Mouse (Mus musculus) ZHBTc4 (cell line): Measurements from ENCODE around the gene Olfr30.
"Not testable (repeated sequence)": the region's sequence is repeated elsewhere in the genome, so short reads cannot be mapped to it uniquely, and the experiment has no call there.

Experiments
- DNase-seq: peaks from one replicate; pipeline ENCODE4 v3.0.0-alpha.2; 2011; ENCODE audit warnings: low read depth, low spot score

Gene Olfr30

DNA sequence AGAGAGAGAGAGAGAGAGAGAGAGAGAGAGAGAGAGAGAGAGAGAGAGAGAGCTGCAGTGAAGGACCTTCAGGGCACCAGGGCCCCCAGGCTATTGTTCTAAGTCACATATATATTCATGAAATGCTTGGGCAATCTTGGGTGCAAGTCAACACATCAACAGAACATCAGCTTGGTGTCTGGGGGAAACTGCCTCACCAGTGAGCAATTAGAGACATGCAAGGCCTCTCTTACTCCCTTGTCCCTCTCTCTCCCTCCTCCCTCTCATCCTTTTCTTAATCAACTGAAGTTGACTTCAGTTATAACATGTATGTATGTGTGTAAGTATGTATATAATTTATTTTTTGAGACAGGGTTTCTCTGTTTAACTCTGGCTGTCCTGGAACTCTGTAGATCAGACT, at the start of gene Olfr30:
Gene Olfr30 (minus strand): TSS at position 101 of the 400 bp plus-strand sequence.
- DNase-seq, result no peak

DNA sequence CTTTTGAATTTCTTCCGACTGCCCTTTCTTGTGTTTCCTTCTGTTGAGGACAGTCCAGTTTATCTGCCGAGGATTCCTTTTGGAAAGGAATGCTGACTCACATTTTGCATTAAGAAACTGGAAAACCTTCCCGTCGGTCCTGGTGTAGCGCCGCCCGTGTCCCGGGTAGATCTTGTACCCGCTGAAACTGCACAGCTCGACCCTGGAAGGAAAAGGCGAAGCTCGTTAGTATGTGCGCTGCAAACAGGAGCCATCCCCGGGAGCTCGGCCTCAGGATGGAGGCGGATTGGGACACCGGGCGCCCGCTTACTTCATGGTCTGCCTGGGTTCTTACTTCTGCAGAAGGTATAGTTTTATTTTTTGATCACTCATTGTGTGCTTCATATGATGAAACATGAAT, 47.0 kb upstream of the Olfr30 start:
- DNase-seq, result peak; percentile 8

DNA sequence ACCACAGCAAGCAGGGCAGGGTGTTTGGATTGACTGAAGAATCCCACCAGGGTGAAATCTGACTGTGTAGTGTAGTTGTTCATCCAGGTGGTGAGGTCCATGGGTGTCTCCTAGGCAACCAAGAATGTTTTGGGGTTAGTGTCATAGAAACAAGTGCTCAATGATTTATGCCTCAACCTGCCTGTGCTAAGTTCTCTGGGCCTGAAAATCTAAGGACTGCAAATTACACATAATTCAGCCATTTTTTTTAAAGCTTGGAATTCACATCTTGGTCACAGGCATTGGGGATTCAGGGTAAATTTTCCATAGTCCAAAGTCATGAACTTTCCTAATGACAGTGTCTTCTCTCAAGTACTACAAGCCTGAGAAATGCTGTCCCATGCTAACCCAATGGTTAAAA, 40.4 kb upstream of the Olfr30 start, which contains the start of gene Olfr331:
Gene Olfr331 (minus strand): TSS at position 101 of the 400 bp plus-strand sequence.
- not testable (repeated sequence) for DNase-seq

DNA sequence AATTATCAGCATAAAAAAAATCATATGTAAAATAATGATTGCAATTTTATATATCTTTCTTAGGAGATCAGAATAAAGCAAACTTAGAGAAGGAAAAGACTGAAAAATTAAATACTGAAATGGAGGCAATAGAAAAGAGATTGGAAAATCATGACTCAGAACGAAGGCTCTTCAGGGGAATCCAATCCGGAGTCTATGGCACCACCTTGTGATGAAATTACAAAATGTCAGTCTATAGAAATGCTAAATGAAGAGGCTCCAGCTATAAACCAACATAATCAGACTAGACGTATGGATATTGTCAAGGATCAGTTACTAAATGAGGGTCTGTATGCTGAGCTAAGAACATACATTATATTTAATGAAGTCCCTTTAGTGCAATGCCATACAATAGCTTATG, 37.2 kb upstream of the Olfr30 start:
- DNase-seq, result no peak

DNA sequence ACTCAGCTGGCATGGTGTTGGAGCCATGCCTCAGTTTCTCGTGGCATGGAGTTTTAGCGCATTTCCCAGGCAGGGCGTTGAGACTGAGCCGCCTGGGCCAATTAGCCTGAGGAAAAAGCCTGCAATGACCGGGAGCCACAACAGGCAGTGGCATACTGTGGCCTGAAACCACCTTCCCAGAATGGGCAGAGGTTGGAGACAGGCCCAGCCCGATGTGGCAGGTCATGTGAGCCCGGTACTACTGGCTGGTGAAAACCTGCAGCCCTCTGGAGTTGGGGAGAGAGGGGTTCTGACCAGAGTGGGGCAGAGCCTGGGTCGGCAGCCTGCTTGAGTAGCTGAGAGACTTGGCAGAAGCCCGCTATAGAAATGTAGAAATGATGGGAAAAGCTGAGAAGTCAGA, 36.7 kb upstream of the Olfr30 start:
- no peak for DNase-seq

DNA sequence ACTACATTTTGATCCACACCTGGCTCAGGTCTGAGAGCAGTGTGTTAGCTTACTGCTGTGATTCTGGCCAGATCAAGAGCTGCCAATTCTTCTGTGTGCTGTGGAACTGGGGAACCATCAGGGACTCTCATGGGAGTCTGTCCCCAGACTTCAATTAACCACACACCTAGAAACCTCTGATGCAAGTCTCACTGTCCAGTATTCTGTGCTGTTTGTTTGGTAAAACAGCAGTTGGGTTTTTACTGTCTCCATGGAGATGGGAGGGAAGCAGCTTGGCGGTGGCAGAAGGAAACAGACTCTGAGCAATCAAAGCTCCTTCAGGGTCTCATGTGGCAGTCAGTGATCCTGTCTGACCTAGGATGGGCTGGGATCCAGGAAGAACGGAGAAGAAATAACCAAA, 30.4 kb upstream of the Olfr30 start, which contains the start of gene Olfr332:
Gene Olfr332 (minus strand): TSS at position 101 of the 400 bp plus-strand sequence.
- no peak for DNase-seq

DNA sequence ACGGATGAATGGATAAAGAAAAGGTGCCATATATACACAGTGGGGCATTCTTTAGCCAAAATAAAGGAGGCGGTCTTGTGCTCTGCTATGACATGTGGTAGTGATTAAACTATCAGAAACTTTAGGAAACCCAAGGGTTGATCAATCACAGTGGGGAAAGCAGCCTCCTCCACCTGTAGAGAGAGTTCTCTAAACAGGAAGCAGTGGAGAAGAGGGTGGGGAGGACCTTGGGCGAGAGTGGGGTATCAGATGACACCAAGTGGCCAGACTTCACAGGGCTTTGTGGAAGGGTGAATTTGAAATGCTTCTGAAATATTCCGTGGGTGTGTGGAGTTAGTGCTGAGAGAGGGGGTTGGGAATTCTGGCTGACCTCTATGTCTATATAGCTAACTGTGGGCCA, 8.5 kb downstream of the Olfr30 start:
- DNase-seq, result no peak

DNA sequence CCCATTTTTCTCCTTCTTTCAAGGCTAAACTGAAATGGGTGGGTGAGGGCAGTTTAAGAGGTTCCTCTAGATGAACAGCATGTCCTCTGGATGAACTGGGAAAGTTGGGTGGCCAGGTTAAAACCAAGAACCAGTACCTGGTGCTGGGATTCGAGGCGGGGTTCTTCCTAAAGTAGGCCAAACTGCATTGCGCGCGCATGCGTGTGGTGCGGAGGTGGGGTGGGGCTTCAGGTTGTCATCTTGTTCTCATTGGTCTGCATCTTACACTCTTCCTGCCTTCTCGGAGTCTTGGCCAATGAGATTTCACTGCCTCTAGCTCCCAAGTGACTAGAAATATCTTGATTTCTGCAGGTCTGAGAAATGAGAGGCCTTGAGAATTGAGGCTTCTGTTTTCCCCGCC, 9.3 kb downstream of the Olfr30 start, which contains the start of gene Lypd9:
Gene Lypd9 (minus strand): TSS at position 165 of the 400 bp plus-strand sequence.
- no peak for DNase-seq

DNA sequence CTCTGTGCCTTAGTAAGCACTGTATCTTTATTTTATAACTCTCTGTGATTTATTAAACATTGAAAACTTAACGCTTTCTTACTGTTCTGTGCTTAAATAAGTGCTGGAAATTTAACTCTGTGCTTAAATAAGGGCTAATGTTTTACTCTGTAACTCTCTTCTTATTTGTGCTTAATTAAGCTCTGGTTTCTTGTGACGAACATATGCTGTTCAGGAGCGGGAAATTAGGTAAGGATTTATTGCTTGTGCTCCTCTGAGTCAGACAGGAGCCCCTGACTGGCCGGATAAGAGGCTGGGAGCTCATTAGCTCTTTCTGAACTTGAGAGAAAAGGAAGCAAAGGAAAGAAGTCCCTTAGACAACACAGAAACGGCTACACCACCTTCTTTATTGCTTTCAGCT, 24.2 kb downstream of the Olfr30 start:
- no peak for DNase-seq

DNA sequence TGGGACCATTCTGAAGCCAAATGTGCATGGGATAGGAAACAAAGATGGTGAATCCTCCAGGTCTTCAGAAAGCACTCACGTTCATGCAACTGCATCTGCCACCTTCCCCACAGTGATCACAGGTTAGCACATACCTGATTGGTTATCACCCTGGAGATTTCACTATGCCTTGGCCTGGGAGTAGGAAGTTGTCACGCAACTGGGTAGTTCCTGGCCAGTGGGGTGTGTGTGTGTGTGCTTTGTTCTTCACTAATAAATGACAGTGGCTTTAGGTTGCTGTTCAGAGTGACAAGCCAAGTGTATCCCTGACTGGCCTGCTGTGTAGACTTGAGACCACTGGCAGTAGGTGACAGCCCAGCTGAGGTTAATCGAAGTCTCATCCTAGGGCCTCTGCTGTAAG, 29.8 kb downstream of the Olfr30 start, which contains the start of gene Gm12253:
Gene Gm12253 (plus strand): TSS at position 301 of the 400 bp plus-strand sequence.
- DNase-seq, result no peak

DNA sequence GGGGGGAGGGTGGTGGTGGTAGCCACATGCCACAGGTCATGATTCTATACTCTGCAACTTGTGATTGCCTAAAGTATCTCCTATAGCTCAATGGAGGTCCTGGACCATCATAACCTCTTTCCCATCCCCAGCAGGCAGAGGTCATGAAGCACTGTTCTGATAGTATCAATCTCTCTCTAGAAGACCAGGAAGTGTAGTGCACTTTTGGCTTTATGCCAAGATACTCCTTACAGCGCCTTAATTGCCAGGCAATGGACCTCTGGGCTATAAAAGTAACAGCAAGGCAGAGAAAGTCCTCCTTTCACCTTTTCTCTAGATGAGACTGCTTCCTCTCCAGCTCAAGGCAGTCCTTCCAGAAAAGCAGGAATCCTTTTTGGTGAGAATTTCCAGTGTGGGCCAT, 41.3 kb downstream of the Olfr30 start, which contains the start of gene 1810065E05Rik:
Gene 1810065E05Rik (plus strand): TSS at position 297 of the 400 bp plus-strand sequence.
- DNase-seq, result no peak

DNA sequence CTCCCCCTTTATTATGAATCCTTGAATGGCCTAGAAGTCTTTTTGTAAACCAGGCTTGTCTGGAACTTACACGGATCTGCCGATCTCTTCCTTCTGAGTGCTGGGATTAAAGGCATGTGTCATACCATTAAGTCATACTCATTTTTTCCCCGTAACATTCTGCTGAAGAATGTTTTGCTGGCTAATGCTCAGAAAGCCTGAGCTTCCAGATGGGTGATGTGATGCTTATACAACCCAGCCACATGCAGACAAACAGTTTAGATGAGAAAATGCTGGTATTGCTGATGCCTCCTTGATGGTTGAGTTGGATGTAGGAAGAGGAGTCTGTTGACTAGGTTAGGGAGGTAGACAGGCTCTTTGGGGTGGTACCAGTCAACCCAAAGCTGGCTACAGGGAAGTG, 43.7 kb downstream of the Olfr30 start:
- no peak for DNase-seq

DNA sequence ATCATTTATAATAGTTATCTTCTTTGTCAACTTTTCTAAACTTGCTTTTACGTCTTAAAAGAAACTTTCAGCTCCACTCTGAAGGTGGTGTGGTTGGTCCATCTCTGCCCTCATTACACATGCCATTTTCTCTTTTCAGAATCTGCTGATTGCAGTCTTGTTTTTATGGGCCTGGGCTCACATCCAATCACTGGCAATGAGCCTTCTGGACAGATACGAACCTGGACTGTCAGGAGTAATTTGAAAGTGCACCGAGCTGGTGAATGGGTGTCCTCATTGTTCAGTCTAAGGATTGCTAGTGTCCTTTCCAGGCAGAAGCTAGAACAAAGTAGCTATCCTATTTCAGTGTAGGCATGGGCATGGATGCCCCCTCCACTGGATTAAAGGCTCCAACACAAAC, 54.0 kb downstream of the Olfr30 start:
- DNase-seq, result no peak
